26 mouse cellular contexts compared by ENCODE assay signal in genomic region chr4:123340232-123340631, GRCm38 (mm10). TPM values are rescaled to one million over a fixed set of nuclear protein-coding genes. Genes with fewer than 3 reads are reported as not detected.
A peak's percentile ranks its signal among the peaks of the same experiment; 100 is the strongest.
DNase-seq lines count a peak whose midpoint lies in the region; ATAC-seq and TF ChIP-seq lines count a peak whose summit lies in the region.
"Had no signal": no experiment of that assay in that cellular context is flagged by ENCODE, and none has a peak within 500 bp of the region (broad histone marks: within the 10 kb centered on the region; RNA-seq: fewer than 3 reads in every experiment).

No protein-coding gene starts in this region.

- ATAC-seq in lung, postnatal 0 days: no peak
- no peak for ATAC-seq in midbrain, embryonic 14.5 days (ENCODE audit: low FRiP score, low TSS enrichment)
- ATAC-seq: forebrain, embryonic 13.5 days; intestine, embryonic 15.5 days; liver, embryonic 12.5 days; midbrain, embryonic 15.5 days had no signal

- no peak for TF ChIP-seq CTCF in lung, postnatal 0 days (IDR thresholded peaks at IDR 0.05)
- peak in 1 of 3 experiments; percentile 9; a peak in 1 of 6 replicates for TF ChIP-seq CTCF in MEL (IDR thresholded peaks at IDR 0.05 in 2 of 3, conservative IDR thresholded peaks at IDR 0.05 in 1 of 3; ENCODE audit: control insufficient read depth in 1 of 3, insufficient read depth in 1 of 3, low read depth in 2 of 3, low read length in 3 of 3, poor library complexity in 1 of 3, severe bottlenecking in 1 of 3)

- 73% methylated on average over 5 of the region's 5 CpGs for WGBS in lung, postnatal 0 days
- 84% methylated on average over 5 of the region's 5 CpGs for WGBS in midbrain, embryonic 14.5 days

- no peak for TF ChIP-seq EP300 in lung, postnatal 0 days (IDR thresholded peaks at IDR 0.05)
- TF ChIP-seq EP300 in MEL (IDR thresholded peaks at IDR 0.05; ENCODE audit: low read depth in 1 of 2, low read length in 2 of 2): no peak

- TF ChIP-seq POLR2A in MEL (IDR thresholded peaks at IDR 0.05; ENCODE audit: control insufficient read depth in 1 of 2, insufficient read depth in 1 of 2, low read depth in 1 of 2, low read length in 2 of 2, poor library complexity in 1 of 2): no peak

- H3K27me3 ChIP-seq in lung, postnatal 0 days (replicated peaks; ENCODE audit: insufficient read depth, low read length): peaks cover 9% of the 10 kb centered on the region
- no peaks in the 10 kb centered on the region for H3K27me3 ChIP-seq in MEL (ENCODE audit: control insufficient read depth in 1 of 2, insufficient read depth in 2 of 2, low read length in 2 of 2)
- peaks cover 40% of the 10 kb centered on the region for H3K27me3 ChIP-seq in midbrain, embryonic 14.5 days (ENCODE audit: control insufficient read depth, insufficient read depth, low read length)

- no peak overlapping the region for H3K4me2 ChIP-seq in lung, postnatal 0 days (replicated peaks; ENCODE audit: low read depth, low read length)
- no peak overlapping the region for H3K4me2 ChIP-seq in midbrain, embryonic 14.5 days (ENCODE audit: low read length)
- H3K4me2 ChIP-seq: forebrain, embryonic 13.5 days; hindbrain, embryonic 15.5 days; intestine, embryonic 15.5 days; liver, embryonic 12.5 days; lung, embryonic 14.5 days; midbrain, embryonic 15.5 days had no signal

- H3K36me3 ChIP-seq in lung, postnatal 0 days (ENCODE audit: insufficient read depth, low read length): no peaks in the 10 kb centered on the region
- H3K36me3 ChIP-seq in MEL (ENCODE audit: control insufficient read depth in 1 of 2, insufficient read depth in 2 of 2, low read length in 2 of 2): no peaks in the 10 kb centered on the region
- H3K36me3 ChIP-seq in midbrain, embryonic 14.5 days (ENCODE audit: control insufficient read depth, insufficient read depth, low read length): no peaks in the 10 kb centered on the region
- H3K36me3 ChIP-seq: hindbrain, embryonic 15.5 days; intestine, embryonic 15.5 days; liver, embryonic 12.5 days; midbrain, embryonic 15.5 days had no signal

- H3K27ac ChIP-seq in lung, postnatal 0 days (ENCODE audit: low read length): no peak overlapping the region
- no peak overlapping the region for H3K27ac ChIP-seq in MEL (ENCODE audit: control insufficient read depth, low read depth, low read length)
- no peak overlapping the region for H3K27ac ChIP-seq in midbrain, embryonic 14.5 days (replicated peaks; ENCODE audit: low read depth, low read length)
- H3K27ac ChIP-seq: forebrain, embryonic 13.5 days; hindbrain, embryonic 15.5 days; intestine, embryonic 15.5 days; liver, embryonic 12.5 days; midbrain, embryonic 15.5 days had no signal

- H3K9ac ChIP-seq in lung, postnatal 0 days (replicated peaks; ENCODE audit: low read depth): no peak overlapping the region
- no peak overlapping the region for H3K9ac ChIP-seq in MEL (ENCODE audit: control insufficient read depth, low read depth, low read length, poor library complexity, severe bottlenecking)
- no peak overlapping the region for H3K9ac ChIP-seq in midbrain, embryonic 14.5 days (replicated peaks; ENCODE audit: low read length)
- H3K9ac ChIP-seq: forebrain, embryonic 13.5 days; hindbrain, embryonic 15.5 days; intestine, embryonic 15.5 days; liver, embryonic 12.5 days; lung, embryonic 14.5 days; midbrain, embryonic 15.5 days had no signal

- no peaks in the 10 kb centered on the region for H3K79me2 ChIP-seq in MEL (ENCODE audit: control insufficient read depth, insufficient read depth, low read length, poor library complexity)

- H3K4me3 ChIP-seq in lung, postnatal 0 days (ENCODE audit: low read depth, low read length): no peak overlapping the region
- no peak overlapping the region for H3K4me3 ChIP-seq in MEL (ENCODE audit: control insufficient read depth in 1 of 2, insufficient read depth in 1 of 2, low read depth in 2 of 2, low read length in 2 of 2)
- no peak overlapping the region for H3K4me3 ChIP-seq in midbrain, embryonic 14.5 days (replicated peaks; ENCODE audit: low read depth, low read length)
- H3K4me3 ChIP-seq: forebrain, embryonic 13.5 days; hindbrain, embryonic 15.5 days; intestine, embryonic 15.5 days; liver, embryonic 12.5 days; midbrain, embryonic 15.5 days; myocyte had no signal

- no peak; the same call in 1 of the 2 replicates for TF ChIP-seq RAD21 in MEL (IDR thresholded peaks at IDR 0.05; ENCODE audit: low read depth, low read length)

- H3K4me1 ChIP-seq in lung, postnatal 0 days (ENCODE audit: insufficient read depth, low read depth, low read length): peaks cover 5% of the 10 kb centered on the region; the same call in 1 of the 2 replicates
- no peaks in the 10 kb centered on the region for H3K4me1 ChIP-seq in MEL (ENCODE audit: control insufficient read depth in 1 of 2, insufficient read depth in 2 of 2, low read length in 2 of 2)
- H3K4me1 ChIP-seq in midbrain, embryonic 14.5 days (ENCODE audit: control insufficient read depth, insufficient read depth, low read length): peaks cover 11% of the 10 kb centered on the region

- DNase-seq in lung, postnatal 0 days (ENCODE audit: low spot score): peak; percentile 4
- no peak for DNase-seq in lung, postnatal 4 days
- DNase-seq in MEL (ENCODE audit: low read depth, low spot score): peak; percentile 59
- DNase-seq in fibroblast of lung, adult 2 months (ENCODE audit: low read depth): peak; percentile 51
- no peak for DNase-seq in urinary bladder, adult 18-20 months (ENCODE audit: low spot score in 2 of 2)
- no peak for DNase-seq in midbrain, embryonic 14.5 days
- DNase-seq in frontal cortex, postnatal 36 days (ENCODE audit: low spot score in 2 of 2): no peak
- DNase-seq: cerebellum, adult 9-10 months; heart, postnatal 4 days; kidney, adult 9 months; kidney, postnatal 36 days; layer of hippocampus, adult 9-11 months; lung, embryonic 14.5 days; thymus, postnatal 14 days had no signal

- no peaks in the 10 kb centered on the region for H3K9me3 ChIP-seq in lung, postnatal 0 days (ENCODE audit: low read length)
- no peaks in the 10 kb centered on the region for H3K9me3 ChIP-seq in MEL (replicated peaks; ENCODE audit: insufficient read depth, low read length)
- H3K9me3 ChIP-seq in midbrain, embryonic 14.5 days (ENCODE audit: control insufficient read depth, low read length): no peaks in the 10 kb centered on the region
- H3K9me3 ChIP-seq: forebrain, embryonic 13.5 days; hindbrain, embryonic 15.5 days; intestine, embryonic 15.5 days; liver, embryonic 12.5 days; midbrain, embryonic 15.5 days had no signal

TF ChIP-seq in MEL, 35 proteins besides CTCF, POLR2A, EP300 and RAD21:
- no peak for TF ChIP-seq MEF2A (IDR thresholded peaks at IDR 0.05; ENCODE audit: extremely low read depth, insufficient replicate concordance, low read depth, low read length, poor library complexity, severe bottlenecking)
- no peak for TF ChIP-seq ZMIZ1 (IDR thresholded peaks at IDR 0.05; ENCODE audit: low read depth, low read length)
- TF ChIP-seq HCFC1 (IDR thresholded peaks at IDR 0.05; ENCODE audit: low read depth, low read length): no peak
- TF ChIP-seq ZNF384 (IDR thresholded peaks at IDR 0.05; ENCODE audit: low read depth, low read length): no peak
- no peak for TF ChIP-seq CHD1 (IDR thresholded peaks at IDR 0.05; ENCODE audit: low read depth, low read length)
- TF ChIP-seq MAX (IDR thresholded peaks at IDR 0.05; ENCODE audit: low read length): no peak
- TF ChIP-seq GABPA (IDR thresholded peaks at IDR 0.05; ENCODE audit: low read depth, low read length): no peak
- no peak for TF ChIP-seq POLR2AphosphoS5 (IDR thresholded peaks at IDR 0.05; ENCODE audit: borderline replicate concordance, low read depth, low read length)
- TF ChIP-seq MYC (IDR thresholded peaks at IDR 0.05; ENCODE audit: low read depth, low read length): no peak
- TF ChIP-seq GATA1 (IDR thresholded peaks at IDR 0.05; ENCODE audit: low read depth, low read length): no peak
TF ChIP-seq in MEL: peak in this region for 0.

RNA-seq across cellular contexts. Expression of gene Bmp8a, which starts 2.8 kb away (rescaled TPM):
- polyA plus RNA-seq in lung, postnatal 0 days (2015; fragmentation: Nextera tagmentation; extraction: Ambion mirVana): 0.44 and 0.61 TPM in 2 replicates
- total RNA-seq in MEL (2012; rRNA removed): 0.19 and 0.23 TPM in 2 replicates
- polyA plus RNA-seq in MEL (2012; ENCODE audit: insufficient read depth in 1 of 2, insufficient read length in 2 of 2, low read depth in 1 of 2, low replicate concordance in 2 of 2, missing spikeins in 1 of 2): under 1 TPM in 1 of 2 experiments, not detected in 1; 0.43 TPM
- 0.11 TPM in 1 of 2 replicates, not detected in the other for polyA plus RNA-seq in midbrain, embryonic 14.5 days (2014; fragmentation: Nextera tagmentation; extraction: Ambion mirVana)
- total RNA-seq: adrenal gland, postnatal 4 days had no signal
- polyA plus RNA-seq: forebrain, embryonic 13.5 days; heart, embryonic 14.5 days; midbrain, embryonic 15.5 days had no signal

RNA-seq across cellular contexts. Expression of gene Oxct2a, which starts 16.8 kb away (rescaled TPM):
- polyA plus RNA-seq in lung, postnatal 0 days (2015; fragmentation: Nextera tagmentation; extraction: Ambion mirVana): not detected in 2 replicates
- total RNA-seq in MEL (2012; rRNA removed): not detected in 2 replicates
- under 1 TPM in 1 of 2 experiments, not detected in 1; 0.04 TPM for polyA plus RNA-seq in MEL (2012; ENCODE audit: insufficient read depth in 1 of 2, insufficient read length in 2 of 2, low read depth in 1 of 2, low replicate concordance in 2 of 2, missing spikeins in 1 of 2)
- 0.16 TPM in 1 of 2 replicates, not detected in the other for polyA plus RNA-seq in midbrain, embryonic 14.5 days (2014; fragmentation: Nextera tagmentation; extraction: Ambion mirVana)
- total RNA-seq: adrenal gland, postnatal 4 days; heart, postnatal 4 days had no signal
- polyA plus RNA-seq: embryonic facial prominence, embryonic 11.5 days; forebrain, embryonic 13.5 days; heart, embryonic 14.5 days; hindbrain, embryonic 15.5 days; intestine, embryonic 15.5 days; limb, embryonic 11.5 days; lung, embryonic 14.5 days; neural tube, embryonic 14.5 days; stomach, embryonic 16.5 days had no signal

Comparison
In these comparisons a context has a peak if more than half of its experiments do, and no peak if none do; other contexts are left out.
1. DNase-seq: peak in lung, postnatal 0 days (single experiment), MEL (single experiment) and fibroblast of lung, adult 2 months (single experiment); none in lung, postnatal 4 days (0 of 2), urinary bladder, adult 18-20 months (0 of 2), midbrain, embryonic 14.5 days (single experiment) and frontal cortex, postnatal 36 days (0 of 2).